Mouse (Mus musculus): ENCODE measurements around the gene Phf20. TPM values are rescaled to one million over a fixed set of nuclear protein-coding genes. Genes with fewer than 3 reads are reported as not detected.

Phf20 gene
- polyA plus RNA-seq, 2 experiments: 2.9 to 10.1 TPM

GRCm38 (mm10) chr2:156321538-156321937, 125.3 kb downstream of the Phf20 start:
- 80% methylated on average over 6 of the region's 6 CpGs for WGBS (ENCODE audit: insufficient replicate concordance)
- no peak for TF ChIP-seq CTCF (IDR thresholded peaks at IDR 0.05; ENCODE audit: low read depth)
- TF ChIP-seq EP300 (IDR thresholded peaks at IDR 0.05; ENCODE audit: low read depth): no peak
- no peak for DNase-seq (ENCODE audit: low read depth in 3 of 3, low spot score in 3 of 3)
- Histone ChIP-seq H3K9ac (replicated peaks) (no peak overlapping the region), H3K4me2 (ENCODE audit: low read depth) (no peak overlapping the region), H3K4me3 (ENCODE audit: insufficient read depth in 1 of 2, low read depth in 2 of 2, low read length in 2 of 2) (no peak overlapping the region), H3K27ac (no peak overlapping the region), H3K27me3 (ENCODE audit: control insufficient read depth, insufficient read depth, low read length) (no peaks in the 10 kb centered on the region), H3K9me3 (ENCODE audit: control insufficient read depth, low read length) (no peaks in the 10 kb centered on the region), H3K4me1 (replicated peaks; ENCODE audit: control insufficient read depth in 2 of 2, insufficient read depth in 2 of 2, low read length in 1 of 2) (peaks cover 0 to 6% of the 10 kb centered on the region in 2 experiments; a peak in 2 of 4 replicates), H3K36me3 (replicated peaks; ENCODE audit: control insufficient read depth, insufficient read depth, low read depth) (no peaks in the 10 kb centered on the region)
- no peak for ATAC-seq (ENCODE audit: insufficient read depth)

GRCm38 (mm10) chr2:156324116-156324588, 127.9 kb downstream of the Phf20 start:
- ATAC-seq (ENCODE audit: insufficient read depth): peak; percentile 57; the same call in 1 of the 2 replicates
- DNase-seq (ENCODE audit: low read depth in 3 of 3, low spot score in 3 of 3): peak in 2 of 3 experiments; percentile 23 to 49
- WGBS (ENCODE audit: insufficient replicate concordance): 8% methylated on average over 6 of the region's 6 CpGs

GRCm38 (mm10) chr2:156324681-156325080, 128.4 kb downstream of the Phf20 start:
- Histone ChIP-seq H3K27me3 (ENCODE audit: control insufficient read depth, insufficient read depth, low read length) (no peaks in the 10 kb centered on the region), H3K4me3 (ENCODE audit: insufficient read depth in 1 of 2, low read depth in 2 of 2, low read length in 2 of 2) (no peak overlapping the region), H3K4me1 (replicated peaks; ENCODE audit: control insufficient read depth in 2 of 2, insufficient read depth in 2 of 2, low read length in 1 of 2) (peaks cover 0 to 6% of the 10 kb centered on the region in 2 experiments; a peak in 2 of 4 replicates), H3K27ac (no peak overlapping the region), H3K9ac (replicated peaks) (no peak overlapping the region), H3K36me3 (replicated peaks; ENCODE audit: control insufficient read depth, insufficient read depth, low read depth) (no peaks in the 10 kb centered on the region), H3K4me2 (ENCODE audit: low read depth) (peak overlapping the region; percentile 36), H3K9me3 (ENCODE audit: control insufficient read depth, low read length) (no peaks in the 10 kb centered on the region)
- DNase-seq (ENCODE audit: low read depth in 3 of 3, low spot score in 3 of 3) (no peak), ATAC-seq (ENCODE audit: insufficient read depth) (peak; percentile 43; the same call in 1 of the 2 replicates)
- no peak for TF ChIP-seq CTCF (IDR thresholded peaks at IDR 0.05; ENCODE audit: low read depth)
- TF ChIP-seq EP300 (IDR thresholded peaks at IDR 0.05; ENCODE audit: low read depth): no peak
- 11% methylated on average over 5 of the region's 5 CpGs for WGBS (ENCODE audit: insufficient replicate concordance)

More at GRCm38 (mm10) chr2:156324116-156324588, 127.9 kb downstream of the Phf20 start:
- H3K27ac ChIP-seq: no peak overlapping the region
- no peak overlapping the region for H3K9ac ChIP-seq (replicated peaks)
- H3K27me3 ChIP-seq (ENCODE audit: control insufficient read depth, insufficient read depth, low read length): no peaks in the 10 kb centered on the region
- no peaks in the 10 kb centered on the region for H3K9me3 ChIP-seq (ENCODE audit: control insufficient read depth, low read length)
- TF ChIP-seq EP300 (IDR thresholded peaks at IDR 0.05; ENCODE audit: low read depth) (no peak), CTCF (IDR thresholded peaks at IDR 0.05; ENCODE audit: low read depth) (no peak)
- no peaks in the 10 kb centered on the region for H3K36me3 ChIP-seq (replicated peaks; ENCODE audit: control insufficient read depth, insufficient read depth, low read depth)
- peaks cover 0 to 6% of the 10 kb centered on the region in 2 experiments; a peak in 2 of 4 replicates for H3K4me1 ChIP-seq (replicated peaks; ENCODE audit: control insufficient read depth in 2 of 2, insufficient read depth in 2 of 2, low read length in 1 of 2)
- peak overlapping the region; percentile 36 for H3K4me2 ChIP-seq (ENCODE audit: low read depth)
- H3K4me3 ChIP-seq (ENCODE audit: insufficient read depth in 1 of 2, low read depth in 2 of 2, low read length in 2 of 2): no peak overlapping the region

- WGBS (ENCODE audit: insufficient replicate concordance): 67% methylated on average over 1 of the region's 1 CpGs
- no peaks in the 10 kb centered on the region for H3K27me3 ChIP-seq (ENCODE audit: control insufficient read depth, insufficient read depth, low read length)
- H3K4me2 ChIP-seq (ENCODE audit: low read depth): no peak overlapping the region
- H3K27ac ChIP-seq: no peak overlapping the region
- DNase-seq (ENCODE audit: low read depth in 3 of 3, low spot score in 3 of 3) (no peak), ATAC-seq (ENCODE audit: insufficient read depth) (no peak)
- no peaks in the 10 kb centered on the region for H3K36me3 ChIP-seq (replicated peaks; ENCODE audit: control insufficient read depth, insufficient read depth, low read depth)
- H3K4me3 ChIP-seq (ENCODE audit: insufficient read depth in 1 of 2, low read depth in 2 of 2, low read length in 2 of 2): no peak overlapping the region
- H3K9ac ChIP-seq (replicated peaks): no peak overlapping the region
- TF ChIP-seq EP300 (IDR thresholded peaks at IDR 0.05; ENCODE audit: low read depth) (no peak), CTCF (IDR thresholded peaks at IDR 0.05; ENCODE audit: low read depth) (no peak)
- H3K4me1 ChIP-seq (replicated peaks; ENCODE audit: control insufficient read depth in 2 of 2, insufficient read depth in 2 of 2, low read length in 1 of 2): no peaks in the 10 kb centered on the region
- no peaks in the 10 kb centered on the region for H3K9me3 ChIP-seq (ENCODE audit: control insufficient read depth, low read length)
Observed at GRCm38 (mm10) chr2:156330681-156331080, 134.4 kb downstream of the Phf20 start.

GRCm38 (mm10) chr2:156331446-156331965, 135.2 kb downstream of the Phf20 start:
- H3K4me1 ChIP-seq (replicated peaks; ENCODE audit: control insufficient read depth in 2 of 2, insufficient read depth in 2 of 2, low read length in 1 of 2): no peaks in the 10 kb centered on the region
- no peak overlapping the region for H3K4me2 ChIP-seq (ENCODE audit: low read depth)
- H3K4me3 ChIP-seq (ENCODE audit: insufficient read depth in 1 of 2, low read depth in 2 of 2, low read length in 2 of 2): no peak overlapping the region
- H3K9me3 ChIP-seq (ENCODE audit: control insufficient read depth, low read length): no peaks in the 10 kb centered on the region
- H3K9ac ChIP-seq (replicated peaks): no peak overlapping the region
- no peaks in the 10 kb centered on the region for H3K27me3 ChIP-seq (ENCODE audit: control insufficient read depth, insufficient read depth, low read length)
- whole genome bisulfite sequencing (ENCODE audit: insufficient replicate concordance): 66% methylated on average over 7 of the region's 7 CpGs
- ATAC-seq (ENCODE audit: insufficient read depth) (no peak), DNase-seq (ENCODE audit: low read depth in 3 of 3, low spot score in 3 of 3) (no peak)
- TF ChIP-seq CTCF (IDR thresholded peaks at IDR 0.05; ENCODE audit: low read depth) (no peak), EP300 (IDR thresholded peaks at IDR 0.05; ENCODE audit: low read depth) (no peak)
- no peaks in the 10 kb centered on the region for H3K36me3 ChIP-seq (replicated peaks; ENCODE audit: control insufficient read depth, insufficient read depth, low read depth)
- no peak overlapping the region for H3K27ac ChIP-seq

All from liver, embryonic 14.5 days (tissue).